Mouse (Mus musculus) liver, embryonic 14.5 days (tissue): ENCODE measurements around the gene Prkaa2.

ENCODE experiments used
- CTCF ChIP-seq: IDR thresholded peaks from 2 replicates; pipeline ENCODE4 v1.5.1; 2016; ENCODE audit warnings: antibody characterized with exemption, low read depth, control low read depth
- EP300 ChIP-seq: IDR thresholded peaks from 2 replicates; pipeline ENCODE4 v1.6.1; 2016; ENCODE audit warnings: antibody characterized with exemption, low read depth

DNA sequence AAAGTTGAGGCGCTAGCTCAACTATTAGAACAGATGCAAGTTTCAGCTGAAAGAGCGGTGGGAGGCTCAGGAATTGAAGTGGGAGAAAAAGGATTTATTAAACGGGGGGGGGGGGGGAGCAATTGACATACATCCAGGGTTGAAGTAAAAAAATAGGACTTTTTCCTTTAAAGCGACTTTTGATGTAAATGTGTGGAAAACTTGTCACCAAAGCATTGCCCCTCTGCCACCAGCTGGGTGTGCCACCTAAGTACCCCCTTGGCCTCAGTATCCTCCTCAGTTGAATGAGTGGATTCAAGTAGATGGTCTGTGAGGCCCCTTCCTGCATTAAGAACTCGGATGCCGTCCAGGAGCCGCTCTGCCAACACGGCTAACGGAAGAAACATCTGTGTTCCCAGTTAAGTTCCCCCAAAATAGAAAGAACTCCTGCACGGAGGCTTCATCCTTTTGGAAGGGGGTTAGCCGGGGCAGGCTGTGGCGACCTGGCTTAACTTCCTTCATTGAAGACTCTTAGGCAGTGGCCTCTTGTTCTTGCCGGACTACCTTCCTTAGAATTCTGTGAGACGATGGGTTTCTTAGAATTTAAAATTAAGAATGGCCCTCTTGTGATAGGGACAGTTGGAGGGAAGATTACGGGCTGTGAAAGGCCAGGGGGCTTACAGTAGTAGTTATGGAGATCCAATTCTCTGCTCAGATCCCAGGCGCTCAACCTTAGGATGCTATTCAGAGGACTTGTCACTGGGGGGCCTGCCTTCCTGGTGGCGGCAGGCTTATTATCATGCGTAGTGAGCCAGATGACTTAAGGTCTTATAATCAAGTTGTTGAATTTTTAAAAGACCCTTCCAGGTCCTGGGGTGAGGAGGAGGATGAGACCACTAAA is 49.2 kb upstream of the Prkaa2 start:
- no peak for TF ChIP-seq CTCF
- TF ChIP-seq EP300, result no peak
